Mouse (Mus musculus) MEL (cell line): ENCODE data around the gene Acox3.

ENCODE experiments used
- CTCF ChIP-seq, 3 experiments: IDR thresholded peaks in 2 of 3; conservative IDR thresholded peaks in 1 of 3; 2 replicates each; pipeline ENCODE4 v1.5.1; 2011 to 2012; ENCODE audit warnings: low read length in 3 of 3, low read depth in 2 of 3, mild to moderate bottlenecking in 2 of 3, improper control_type of control experiment in 1 of 3, inconsistent platforms in 1 of 3, mixed read lengths in 1 of 3, moderate library complexity in 1 of 3; ENCODE audit not compliant: control insufficient read depth in 1 of 3, insufficient read depth in 1 of 3, poor library complexity in 1 of 3, severe bottlenecking in 1 of 3
- ELF1 ChIP-seq: IDR thresholded peaks from 2 replicates; pipeline ENCODE4 v1.6.1; 2014; ENCODE audit warnings: low read depth, mild to moderate bottlenecking, inconsistent platforms, low read length, improper control_type of control experiment, moderate library complexity
- GATA1 ChIP-seq: IDR thresholded peaks from 2 replicates; pipeline ENCODE4 v1.6.1; 2011; ENCODE audit warnings: low read depth, low read length, improper control_type of control experiment
- MEF2A ChIP-seq: IDR thresholded peaks from 2 replicates; pipeline ENCODE4 v1.6.1; 2014; ENCODE audit warnings: low read depth, mild to moderate bottlenecking, inconsistent platforms, low read length, improper control_type of control experiment; ENCODE audit not compliant: poor library complexity, insufficient replicate concordance, severe bottlenecking; ENCODE audit errors: extremely low read depth
- TCF12 ChIP-seq: IDR thresholded peaks from 2 replicates; pipeline ENCODE4 v1.6.1; 2014; ENCODE audit warnings: low read depth, mild to moderate bottlenecking, inconsistent platforms, low read length, improper control_type of control experiment, moderate library complexity
- USF1 ChIP-seq: IDR thresholded peaks from 2 replicates; pipeline ENCODE4 v1.6.1; 2014; ENCODE audit warnings: low read depth, mild to moderate bottlenecking, inconsistent platforms, low read length, improper control_type of control experiment, moderate library complexity
- ZKSCAN1 ChIP-seq: IDR thresholded peaks from 2 replicates; pipeline ENCODE4 v1.6.1; 2012; ENCODE audit warnings: low read depth, mild to moderate bottlenecking, inconsistent platforms, low read length, improper control_type of control experiment, moderate library complexity

DNA sequence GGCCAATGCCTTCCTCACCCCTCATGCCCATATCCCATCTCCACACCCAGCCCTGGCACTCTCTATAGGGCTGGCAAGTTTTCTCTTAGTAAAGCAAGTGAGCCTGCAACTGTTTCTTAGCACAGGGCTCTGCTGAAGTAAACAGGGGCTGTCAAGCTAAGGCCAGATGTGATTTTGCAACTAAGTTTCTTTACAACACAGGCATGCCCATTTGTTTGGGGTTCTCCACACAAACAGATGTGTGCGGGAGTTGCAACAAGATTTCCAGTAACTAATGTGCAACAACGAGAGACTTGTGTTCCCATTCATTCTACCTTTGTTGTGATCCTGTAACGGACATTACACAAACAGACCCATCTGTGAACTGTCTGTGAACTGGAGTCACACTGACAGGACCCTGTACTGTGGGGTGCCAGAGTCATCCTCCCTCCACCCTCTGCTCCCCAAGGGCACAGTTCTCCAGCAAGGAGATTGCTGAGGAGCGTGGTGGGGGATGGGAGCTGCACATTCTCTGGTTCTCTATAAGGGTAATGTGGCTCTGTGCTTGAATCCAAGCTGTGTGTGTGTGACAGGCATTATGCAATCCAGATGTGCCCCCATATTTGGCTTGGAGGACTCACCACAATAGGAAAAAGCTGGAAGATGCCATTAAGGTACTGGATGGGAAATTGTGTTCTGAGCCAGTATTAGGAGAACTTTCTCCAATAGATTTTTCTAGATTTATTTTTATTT lies 41.6 kb upstream of the Acox3 start:
- TF ChIP-seq CTCF (IDR thresholded peaks at IDR 0.05 in 2 of 3, conservative IDR thresholded peaks at IDR 0.05 in 1 of 3; ENCODE audit: control insufficient read depth in 1 of 3, insufficient read depth in 1 of 3, low read depth in 2 of 3, low read length in 3 of 3, poor library complexity in 1 of 3, severe bottlenecking in 1 of 3) (no peak), GATA1 (no peak), USF1 (no peak), MEF2A (no peak), ELF1 (no peak), TCF12 (no peak), ZKSCAN1 (no peak)
